Mouse (Mus musculus): ENCODE measurements around the gene Mapk7. TPM values are rescaled to one million over a fixed set of nuclear protein-coding genes. Genes with fewer than 3 reads are reported as not detected.

The Mapk7 gene
- polyA plus RNA-seq, 1 experiment, result 63.8 TPM

- DNase-seq, result no peak
- Histone ChIP-seq H3K27me3 (ENCODE audit: control insufficient read depth, insufficient read depth, low read length) (no peaks in the 10 kb centered on the region), H3K27ac (ENCODE audit: control insufficient read depth, insufficient read depth, low read length) (no peak overlapping the region), H3K4me1 (replicated peaks; ENCODE audit: control insufficient read depth, insufficient read depth, low read length) (no peaks in the 10 kb centered on the region), H3K36me3 (ENCODE audit: control insufficient read depth, insufficient read depth, low read length) (no peaks in the 10 kb centered on the region), H3K4me3 (ENCODE audit: control insufficient read depth, insufficient read depth, low read length) (no peak overlapping the region)
- 93% methylated on average over 5 of the region's 5 CpGs for WGBS
- TF ChIP-seq CTCF (IDR thresholded peaks at IDR 0.05; ENCODE audit: borderline replicate concordance, control insufficient read depth, extremely low read depth, insufficient read depth, low read length, poor library complexity) (no peak), POLR2A (IDR thresholded peaks at IDR 0.05; ENCODE audit: control insufficient read depth, extremely low read depth, insufficient read depth, low read length, poor library complexity) (no peak)
Measured at GRCm38 (mm10) chr11:61533571-61533970, 39.4 kb upstream of the Mapk7 start.

- Histone ChIP-seq H3K4me3 (ENCODE audit: control insufficient read depth, insufficient read depth, low read length) (no peak overlapping the region), H3K4me1 (replicated peaks; ENCODE audit: control insufficient read depth, insufficient read depth, low read length) (no peaks in the 10 kb centered on the region), H3K36me3 (ENCODE audit: control insufficient read depth, insufficient read depth, low read length) (no peaks in the 10 kb centered on the region), H3K27ac (ENCODE audit: control insufficient read depth, insufficient read depth, low read length) (no peak overlapping the region), H3K27me3 (ENCODE audit: control insufficient read depth, insufficient read depth, low read length) (no peaks in the 10 kb centered on the region)
- WGBS, result 79% methylated on average over 2 of the region's 2 CpGs
- TF ChIP-seq POLR2A (IDR thresholded peaks at IDR 0.05; ENCODE audit: control insufficient read depth, extremely low read depth, insufficient read depth, low read length, poor library complexity) (no peak), CTCF (IDR thresholded peaks at IDR 0.05; ENCODE audit: borderline replicate concordance, control insufficient read depth, extremely low read depth, insufficient read depth, low read length, poor library complexity) (no peak)
- DNase-seq, result no peak
Measured at GRCm38 (mm10) chr11:61532820-61533219, 38.6 kb upstream of the Mapk7 start.

GRCm38 (mm10) chr11:61529268-61529713 lies 35.1 kb upstream of the Mapk7 start:
- H3K36me3 ChIP-seq (ENCODE audit: control insufficient read depth, insufficient read depth, low read length), result no peaks in the 10 kb centered on the region
- 39% methylated on average over 4 of the region's 4 CpGs for WGBS
- TF ChIP-seq POLR2A (IDR thresholded peaks at IDR 0.05; ENCODE audit: control insufficient read depth, extremely low read depth, insufficient read depth, low read length, poor library complexity) (no peak), CTCF (IDR thresholded peaks at IDR 0.05; ENCODE audit: borderline replicate concordance, control insufficient read depth, extremely low read depth, insufficient read depth, low read length, poor library complexity) (no peak)
- H3K27ac ChIP-seq (ENCODE audit: control insufficient read depth, insufficient read depth, low read length), result no peak overlapping the region
- DNase-seq, result no peak
- H3K4me3 ChIP-seq (ENCODE audit: control insufficient read depth, insufficient read depth, low read length), result no peak overlapping the region
- H3K27me3 ChIP-seq (ENCODE audit: control insufficient read depth, insufficient read depth, low read length), result no peaks in the 10 kb centered on the region
- no peaks in the 10 kb centered on the region for H3K4me1 ChIP-seq (replicated peaks; ENCODE audit: control insufficient read depth, insufficient read depth, low read length)

- Histone ChIP-seq H3K4me1 (replicated peaks; ENCODE audit: control insufficient read depth, insufficient read depth, low read length) (no peaks in the 10 kb centered on the region), H3K4me3 (ENCODE audit: control insufficient read depth, insufficient read depth, low read length) (no peak overlapping the region), H3K27ac (ENCODE audit: control insufficient read depth, insufficient read depth, low read length) (no peak overlapping the region), H3K36me3 (ENCODE audit: control insufficient read depth, insufficient read depth, low read length) (no peaks in the 10 kb centered on the region), H3K27me3 (ENCODE audit: control insufficient read depth, insufficient read depth, low read length) (no peaks in the 10 kb centered on the region)
- 89% methylated on average over 1 of the region's 1 CpGs for WGBS
- DNase-seq, result no peak
- no peak for TF ChIP-seq POLR2A (IDR thresholded peaks at IDR 0.05; ENCODE audit: control insufficient read depth, extremely low read depth, insufficient read depth, low read length, poor library complexity)
- no peak for TF ChIP-seq CTCF (IDR thresholded peaks at IDR 0.05; ENCODE audit: borderline replicate concordance, control insufficient read depth, extremely low read depth, insufficient read depth, low read length, poor library complexity)
Measured at GRCm38 (mm10) chr11:61526872-61527271, 32.7 kb upstream of the Mapk7 start.

- Histone ChIP-seq H3K4me1 (replicated peaks; ENCODE audit: control insufficient read depth, insufficient read depth, low read length) (0 out of 2 replicates have a peak, but pooled peaks cover 2% of the 10 kb centered on the region), H3K36me3 (ENCODE audit: control insufficient read depth, insufficient read depth, low read length) (no peaks in the 10 kb centered on the region), H3K27me3 (ENCODE audit: control insufficient read depth, insufficient read depth, low read length) (no peaks in the 10 kb centered on the region), H3K27ac (ENCODE audit: control insufficient read depth, insufficient read depth, low read length) (no peak overlapping the region), H3K4me3 (ENCODE audit: control insufficient read depth, insufficient read depth, low read length) (no peak overlapping the region)
- WGBS, result 97% methylated on average over 3 of the region's 3 CpGs
- TF ChIP-seq CTCF (IDR thresholded peaks at IDR 0.05; ENCODE audit: borderline replicate concordance, control insufficient read depth, extremely low read depth, insufficient read depth, low read length, poor library complexity) (no peak), POLR2A (IDR thresholded peaks at IDR 0.05; ENCODE audit: control insufficient read depth, extremely low read depth, insufficient read depth, low read length, poor library complexity) (no peak)
- no peak for DNase-seq
Measured at GRCm38 (mm10) chr11:61519484-61520107, 25.4 kb upstream of the Mapk7 start.

GRCm38 (mm10) chr11:61518871-61519270 lies 24.7 kb upstream of the Mapk7 start:
- no peaks in the 10 kb centered on the region for H3K36me3 ChIP-seq (ENCODE audit: control insufficient read depth, insufficient read depth, low read length)
- 93% methylated on average over 3 of the region's 3 CpGs for WGBS
- TF ChIP-seq CTCF (IDR thresholded peaks at IDR 0.05; ENCODE audit: borderline replicate concordance, control insufficient read depth, extremely low read depth, insufficient read depth, low read length, poor library complexity) (no peak), POLR2A (IDR thresholded peaks at IDR 0.05; ENCODE audit: control insufficient read depth, extremely low read depth, insufficient read depth, low read length, poor library complexity) (no peak)

More at GRCm38 (mm10) chr11:61518871-61519270, 24.7 kb upstream of the Mapk7 start:
- Histone ChIP-seq H3K4me3 (ENCODE audit: control insufficient read depth, insufficient read depth, low read length) (no peak overlapping the region), H3K4me1 (replicated peaks; ENCODE audit: control insufficient read depth, insufficient read depth, low read length) (0 out of 2 replicates have a peak, but pooled peaks cover 2% of the 10 kb centered on the region), H3K27ac (ENCODE audit: control insufficient read depth, insufficient read depth, low read length) (no peak overlapping the region), H3K27me3 (ENCODE audit: control insufficient read depth, insufficient read depth, low read length) (no peaks in the 10 kb centered on the region)
- DNase-seq, result no peak

Measured in thymus, adult 2 months (tissue).